In the genomic region with DNA sequence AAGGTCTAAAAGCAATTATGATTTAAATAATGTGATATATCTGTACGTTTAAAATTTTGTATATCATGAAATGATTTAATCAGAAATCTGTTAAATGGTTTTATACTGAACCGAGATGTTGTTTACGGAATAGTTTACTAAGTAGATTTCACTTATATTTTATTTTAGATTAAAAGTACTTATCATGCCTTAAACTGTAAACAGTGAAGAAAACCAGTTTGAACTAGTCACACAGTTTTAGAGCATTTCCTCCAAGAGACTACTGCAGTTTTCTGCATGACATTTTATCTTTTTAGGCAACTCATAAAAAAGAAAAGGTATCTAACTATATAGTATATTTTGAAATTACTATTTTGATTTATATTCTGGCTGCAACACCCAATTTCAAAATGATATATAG, we compare ENCODE assay signal across 11 mouse cellular contexts. TPM values are rescaled to one million over a fixed set of nuclear protein-coding genes. Genes with fewer than 3 reads are reported as not detected.
DNase-seq lines count a peak whose midpoint lies in the region; ATAC-seq and TF ChIP-seq lines count a peak whose summit lies in the region.
"Had no signal": no experiment of that assay in that cellular context is flagged by ENCODE, and none has a peak within 500 bp of the region (broad histone marks: within the 10 kb centered on the region; RNA-seq: fewer than 3 reads in every experiment).

No protein-coding gene starts in this region.

- H3K4me1 ChIP-seq in hindbrain, embryonic 10.5 days (replicated peaks) = peaks cover 12% of the 10 kb centered on the region
- peaks cover 3% of the 10 kb centered on the region for H3K4me1 ChIP-seq in hindbrain, embryonic 16.5 days (ENCODE audit: control insufficient read depth, insufficient read depth, low read depth, low read length)
- H3K4me1 ChIP-seq in megakaryocyte, embryonic 14.5 days = peaks cover 47% of the 10 kb centered on the region
- H3K4me1 ChIP-seq: embryonic facial prominence, embryonic 15.5 days had no signal

- 57% methylated on average over 3 of the region's 3 CpGs for WGBS in hindbrain, embryonic 10.5 days
- 48% methylated on average over 3 of the region's 3 CpGs for WGBS in hindbrain, embryonic 16.5 days

- no peak for ATAC-seq in hindbrain, embryonic 16.5 days
- ATAC-seq in megakaryocyte, adult 5-6 weeks (ENCODE audit: poor library complexity, severe bottlenecking) = no peak

- DNase-seq in hindbrain, embryonic 10.5 days (ENCODE audit: low spot score) = no peak
- peak; percentile 29 for DNase-seq in brain, embryonic 14.5 days (ENCODE audit: low read depth)
- peak; percentile 23 for DNase-seq in induced T-regulatory cell, adult 2 months (ENCODE audit: low read depth)
- no peak for DNase-seq in cerebellum, postnatal 36 days
- no peak for DNase-seq in urinary bladder, postnatal 36 days (ENCODE audit: low spot score in 2 of 2)
- DNase-seq: gastrocnemius, postnatal 14 days; spleen, adult 18-20 months had no signal

- H3K4me3 ChIP-seq in hindbrain, embryonic 10.5 days = peak overlapping the region; percentile 53
- H3K4me3 ChIP-seq in hindbrain, embryonic 16.5 days (ENCODE audit: low read length) = no peak overlapping the region
- peak overlapping the region; percentile 96 for H3K4me3 ChIP-seq in megakaryocyte, embryonic 14.5 days (replicated peaks)

- H3K9ac ChIP-seq in hindbrain, embryonic 16.5 days (ENCODE audit: low read depth, low read length) = no peak overlapping the region

- TF ChIP-seq CTCF in brain, embryonic 14.5 days (IDR thresholded peaks at IDR 0.05; ENCODE audit: borderline replicate concordance, extremely low read depth, insufficient read depth, insufficient read length) = no peak

- H3K4me2 ChIP-seq in hindbrain, embryonic 16.5 days (ENCODE audit: low read length) = no peak overlapping the region; the same call in 1 of the 2 replicates

- H3K27me3 ChIP-seq in hindbrain, embryonic 10.5 days (ENCODE audit: insufficient read depth, poor library complexity, severe bottlenecking) = no peaks in the 10 kb centered on the region
- H3K27me3 ChIP-seq in hindbrain, embryonic 16.5 days (replicated peaks; ENCODE audit: control insufficient read depth, insufficient read depth, low read length) = no peaks in the 10 kb centered on the region
- H3K27me3 ChIP-seq in megakaryocyte, embryonic 14.5 days (replicated peaks) = no peaks in the 10 kb centered on the region
- H3K27me3 ChIP-seq: embryonic facial prominence, embryonic 15.5 days had no signal

- TF ChIP-seq POLR2A in brain, embryonic 14.5 days (IDR thresholded peaks at IDR 0.05; ENCODE audit: borderline replicate concordance, extremely low read depth, insufficient read depth, insufficient read length, poor library complexity, severe bottlenecking) = no peak

- peaks cover 24% of the 10 kb centered on the region for H3K36me3 ChIP-seq in hindbrain, embryonic 10.5 days
- H3K36me3 ChIP-seq in hindbrain, embryonic 16.5 days (ENCODE audit: control insufficient read depth, insufficient read depth, low read length) = no peaks in the 10 kb centered on the region
- H3K36me3 ChIP-seq in megakaryocyte, embryonic 14.5 days (replicated peaks; ENCODE audit: low read length) = peaks cover 51% of the 10 kb centered on the region
- H3K36me3 ChIP-seq: embryonic facial prominence, embryonic 15.5 days had no signal

- no peaks in the 10 kb centered on the region for H3K9me3 ChIP-seq in hindbrain, embryonic 10.5 days
- H3K9me3 ChIP-seq in hindbrain, embryonic 16.5 days (ENCODE audit: control insufficient read depth, low read length) = no peaks in the 10 kb centered on the region
- no peaks in the 10 kb centered on the region for H3K9me3 ChIP-seq in megakaryocyte, embryonic 14.5 days
- H3K9me3 ChIP-seq: embryonic facial prominence, embryonic 15.5 days had no signal

- H3K27ac ChIP-seq in hindbrain, embryonic 10.5 days = peak overlapping the region; percentile 92
- H3K27ac ChIP-seq in hindbrain, embryonic 16.5 days (ENCODE audit: low read depth, low read length) = no peak overlapping the region

RNA-seq across cellular contexts. Expression of a gene that starts 2.2 kb away (rescaled TPM):
- polyA plus RNA-seq in hindbrain, embryonic 10.5 days (2016; fragmentation: Nextera tagmentation; extraction: Ambion mirVana) = 15.4 and 18.0 TPM in 2 replicates
- polyA plus RNA-seq in hindbrain, embryonic 16.5 days (2015; fragmentation: Nextera tagmentation; extraction: Ambion mirVana) = 3.6 and 3.7 TPM in 2 replicates
- 0.41 TPM in 1 of 2 replicates, not detected in the other for polyA plus RNA-seq in megakaryocyte, embryonic 14.5 days (2012; ENCODE audit: insufficient read depth, low replicate concordance)
- total RNA-seq in megakaryocyte, adult 5-6 weeks (2015) = 31.5 and 34.3 TPM in 2 replicates
- 28.0 and 29.7 TPM in 2 replicates for total RNA-seq in megakaryocyte, adult 5-6 weeks (2017)
- 3.6 and 4.2 TPM in 2 replicates for polyA plus RNA-seq in brain, embryonic 14.5 days (2012; rRNA removed)

Comparison
In these comparisons a context has a peak if more than half of its experiments do, and no peak if none do; other contexts are left out.
1. DNase-seq: peak in brain, embryonic 14.5 days (single experiment) and induced T-regulatory cell, adult 2 months (single experiment); none in hindbrain, embryonic 10.5 days (single experiment), cerebellum, postnatal 36 days (0 of 2) and urinary bladder, postnatal 36 days (0 of 2).